Mouse (Mus musculus) hindbrain, postnatal 0 days (tissue): ENCODE measurements around the gene Spink4. TPM values are rescaled to one million over a fixed set of nuclear protein-coding genes. Genes with fewer than 3 reads are reported as not detected.
"Not testable (repeated sequence)": the region's sequence is repeated elsewhere in the genome, so short reads cannot be mapped to it uniquely, and the experiment has no call there.

Experiments used
- ATAC-seq: fragments of 200-750 bp; cut with Nextera tagmentation; 2 replicates; pipeline ENCODE4 v1.8.0; 2017; ENCODE audit warnings: mild to moderate bottlenecking, moderate TSS enrichment, moderate library complexity
- DNase-seq: peaks from one replicate; pipeline ENCODE4 v3.0.0-alpha.2; 2015; ENCODE audit warnings: low spot score
- H3K27ac ChIP-seq: fragments of 300-500 bp; sonication (generic); 2 replicates; pipeline ENCODE4 v1.5.1; 2014; ENCODE audit warnings: mild to moderate bottlenecking
- H3K27me3 ChIP-seq: fragments of 300-500 bp; sonication (generic); 2 replicates; pipeline ENCODE4 v1.6.1; 2014; ENCODE audit warnings: low read length, mixed read lengths; ENCODE audit not compliant: insufficient read depth
- H3K36me3 ChIP-seq: fragments of 300-500 bp; sonication (generic); 2 replicates; pipeline ENCODE4 v1.6.1; 2014; ENCODE audit warnings: low read length, mixed read lengths; ENCODE audit not compliant: insufficient read depth
- H3K4me1 ChIP-seq: fragments of 300-500 bp; sonication (generic); 2 replicates; pipeline ENCODE4 v1.6.1; 2014; ENCODE audit warnings: antibody characterized with exemption, low read length, mixed read lengths; ENCODE audit not compliant: insufficient read depth
- H3K4me2 ChIP-seq: fragments of 300-500 bp; sonication (generic); 2 replicates; pipeline ENCODE4 v1.6.1; 2014; ENCODE audit warnings: low read depth, mild to moderate bottlenecking, low read length, moderate library complexity, mixed read lengths
- H3K4me3 ChIP-seq: fragments of 300-500 bp; sonication (generic); 2 replicates; pipeline ENCODE4 v1.5.1; 2014; ENCODE audit warnings: low read length
- H3K9ac ChIP-seq: fragments of 300-500 bp; sonication (generic); replicated peaks from 2 replicates; pipeline ENCODE4 v1.6.1; 2014; ENCODE audit warnings: mild to moderate bottlenecking, low read length, moderate library complexity, mixed read lengths
- H3K9me3 ChIP-seq: fragments of 300-500 bp; sonication (generic); 2 replicates; pipeline ENCODE4 v1.6.1; 2016; ENCODE audit warnings: low read length, mixed read lengths
- CTCF ChIP-seq: IDR thresholded peaks from 2 replicates; pipeline ENCODE4 v1.5.1; 2016; ENCODE audit warnings: antibody characterized with exemption, control low read depth, low read depth
- WGBS: fragments of 180-500 bp; shearing (Covaris S2); extraction: QIAGEN DNeasy Blood & Tissue Kit; methylation state at CpG from one replicate; pipeline ENCODE4 v1.1.7; 2014; 5-methylcytosine and 5-hydroxymethylcytosine counted together
- polyA plus RNA-seq: library from polyadenylated mRNA; unstranded; fragments of >200 nt; fragmentation: Nextera tagmentation; extraction: Ambion mirVana; gene quantifications from 2 replicates; pipeline ENCODE4 v1.2.1, GENCODE M21; 2015
- total RNA-seq: library from RNA; depleted of rRNA; stranded (reverse); fragments of >200 nt; gene quantifications from 2 replicates; pipeline ENCODE4 v1.2.3, GENCODE M21; 2014

The Spink4 gene
- total and polyA plus RNA-seq, 2 experiments from 2014 or later, result not detected

DNA sequence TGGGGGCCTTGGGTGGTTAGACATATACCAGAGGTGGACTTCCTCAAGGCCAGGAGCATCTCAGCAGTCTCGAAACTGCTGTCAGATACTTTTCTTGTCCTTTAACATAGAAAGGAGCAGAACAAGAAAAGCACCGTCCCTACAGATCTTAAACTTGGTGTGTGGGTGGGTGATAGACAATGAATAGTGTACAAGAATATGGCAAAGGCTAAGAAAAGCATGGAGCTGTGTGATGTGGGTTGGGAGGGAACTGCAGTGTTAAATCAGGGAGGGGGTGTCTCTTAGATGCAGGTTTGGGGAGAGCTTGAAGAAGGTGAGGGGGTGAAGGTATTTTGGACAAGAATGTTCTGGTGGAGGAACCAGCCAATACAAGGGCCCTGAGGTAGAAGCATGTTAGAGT is 724 bp downstream of the Spink4 start:
- 82% methylated on average over 2 of the region's 2 CpGs for WGBS
- no peaks in the 10 kb centered on the region for H3K9me3 ChIP-seq
- DNase-seq (no peak), ATAC-seq (no peak)
- H3K36me3 ChIP-seq, result no peaks in the 10 kb centered on the region
- no peak for TF ChIP-seq CTCF
- no peak overlapping the region for H3K4me3 ChIP-seq
- no peaks in the 10 kb centered on the region for H3K4me1 ChIP-seq
- H3K27ac ChIP-seq, result no peak overlapping the region
- no peaks in the 10 kb centered on the region for H3K27me3 ChIP-seq
- no peak overlapping the region for H3K9ac ChIP-seq
- H3K4me2 ChIP-seq, result no peak overlapping the region

DNA sequence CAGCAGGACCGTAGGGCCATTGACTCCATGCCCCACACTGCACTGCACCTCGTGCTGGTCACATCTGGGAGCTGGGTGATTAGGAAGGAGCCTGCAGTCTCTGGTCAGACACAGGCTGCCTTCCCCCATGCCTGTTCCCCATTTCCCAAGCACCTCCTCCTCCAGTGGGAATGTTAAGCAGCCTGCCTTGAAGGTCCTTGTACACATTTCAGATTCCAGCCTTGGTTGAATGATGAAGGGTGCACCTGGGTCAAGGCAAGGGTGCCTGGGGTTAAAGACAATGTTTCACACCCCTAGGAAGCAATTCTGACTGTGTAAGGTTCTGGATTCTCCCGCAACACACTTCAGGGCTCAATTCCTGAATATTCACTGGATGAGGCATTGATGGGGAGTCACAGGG is 1.4 kb downstream of the Spink4 start:
- no peaks in the 10 kb centered on the region for H3K36me3 ChIP-seq
- H3K4me3 ChIP-seq, result no peak overlapping the region
- H3K9me3 ChIP-seq, result no peaks in the 10 kb centered on the region
- no peak for TF ChIP-seq CTCF
- H3K4me2 ChIP-seq, result no peak overlapping the region
- no peak for DNase-seq
- H3K27ac ChIP-seq, result no peak overlapping the region
- ATAC-seq, result no peak
- H3K27me3 ChIP-seq, result no peaks in the 10 kb centered on the region
- 68% methylated on average over 3 of the region's 3 CpGs for WGBS
- no peak overlapping the region for H3K9ac ChIP-seq
- no peaks in the 10 kb centered on the region for H3K4me1 ChIP-seq

DNA sequence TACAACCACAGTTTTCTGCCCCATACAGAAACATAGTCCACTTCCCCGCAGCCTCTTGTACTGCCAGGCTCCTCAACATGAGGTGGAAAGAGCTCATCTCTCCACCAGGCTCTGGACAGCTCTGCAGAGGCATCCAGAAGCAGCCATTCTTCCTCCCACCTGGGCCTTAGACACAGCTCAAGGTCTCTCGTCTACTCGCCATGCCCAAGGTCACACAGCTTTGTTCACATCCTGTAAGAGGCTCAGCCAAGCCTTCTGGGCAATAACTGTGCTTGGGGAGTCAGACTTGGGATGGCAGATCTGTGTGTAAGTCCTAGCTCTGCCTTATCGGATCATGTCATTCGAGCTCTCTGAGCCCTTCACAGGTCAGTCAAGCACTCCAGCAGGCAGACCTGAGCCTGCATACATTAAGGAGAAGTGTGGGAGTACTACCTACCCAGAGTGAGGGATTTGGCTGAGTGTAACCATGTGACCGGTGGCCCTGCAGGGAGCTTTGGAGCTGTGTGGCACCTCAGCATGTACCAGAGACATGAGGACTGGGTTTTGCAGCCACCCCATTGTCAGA is 3.3 kb downstream of the Spink4 start:
- no peak overlapping the region for H3K4me3 ChIP-seq
- H3K36me3 ChIP-seq, result no peaks in the 10 kb centered on the region
- WGBS, result 77% methylated on average over 6 of the region's 6 CpGs
- ATAC-seq, result no peak
- DNase-seq, result no peak
- no peak overlapping the region for H3K9ac ChIP-seq
- TF ChIP-seq CTCF, result no peak
- no peak overlapping the region for H3K4me2 ChIP-seq
- H3K27me3 ChIP-seq, result no peaks in the 10 kb centered on the region
- no peak overlapping the region for H3K27ac ChIP-seq
- no peaks in the 10 kb centered on the region for H3K9me3 ChIP-seq
- no peaks in the 10 kb centered on the region for H3K4me1 ChIP-seq

DNA sequence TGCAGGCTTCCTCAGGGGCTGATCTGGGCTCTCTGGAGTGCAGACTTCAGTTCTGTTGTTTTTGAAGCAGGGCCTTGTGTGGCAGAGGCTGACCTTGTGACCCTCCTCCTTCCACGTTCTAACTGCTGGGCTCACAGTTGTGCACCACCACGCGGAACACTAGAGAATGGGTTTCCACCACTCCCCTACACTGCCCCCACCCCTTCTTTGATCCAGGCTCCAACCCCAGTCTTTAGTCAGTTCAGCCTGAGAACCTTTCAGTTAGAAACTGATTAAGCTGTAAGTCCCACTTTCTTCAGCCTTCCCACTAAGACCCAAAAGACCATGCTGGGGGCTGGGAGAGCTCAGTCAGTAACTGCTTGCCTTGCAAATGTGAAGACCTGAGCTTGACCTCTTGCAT is 5.7 kb downstream of the Spink4 start:
- Histone ChIP-seq H3K9ac (no peak overlapping the region), H3K4me2 (no peak overlapping the region), H3K4me1 (no peaks in the 10 kb centered on the region), H3K9me3 (no peaks in the 10 kb centered on the region), H3K36me3 (no peaks in the 10 kb centered on the region), H3K27ac (no peak overlapping the region), H3K4me3 (no peak overlapping the region), H3K27me3 (no peaks in the 10 kb centered on the region)
- WGBS, result 29% methylated on average over 3 of the region's 3 CpGs
- ATAC-seq (no peak), DNase-seq (no peak)
- TF ChIP-seq CTCF, result no peak

DNA sequence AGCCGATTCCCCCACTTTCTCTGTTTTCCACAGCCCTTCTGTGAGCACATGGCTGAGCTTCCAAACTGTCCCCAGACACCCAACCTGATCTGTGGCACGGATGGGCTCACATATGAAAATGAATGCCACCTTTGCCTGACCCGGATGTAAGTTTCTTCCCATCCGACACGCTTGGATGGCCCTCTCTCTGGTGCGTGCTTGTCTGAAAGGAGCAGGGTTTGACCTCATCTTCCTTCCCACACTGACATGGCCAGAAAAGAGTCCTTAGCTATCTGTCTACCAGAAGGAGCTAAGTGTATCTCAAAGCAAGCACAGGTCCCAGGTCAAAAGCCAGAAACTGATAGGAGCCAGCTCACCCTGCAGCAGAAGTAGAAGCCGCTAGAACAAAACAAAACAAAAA is 9.2 kb downstream of the Spink4 start:
- 83% methylated on average over 7 of the region's 7 CpGs for WGBS
- DNase-seq (no peak), ATAC-seq (no peak)
- H3K9me3 ChIP-seq, result no peaks in the 10 kb centered on the region
- H3K4me3 ChIP-seq, result no peak overlapping the region
- no peak for TF ChIP-seq CTCF
- no peak overlapping the region for H3K9ac ChIP-seq
- H3K4me1 ChIP-seq, result no peaks in the 10 kb centered on the region
- no peak overlapping the region for H3K27ac ChIP-seq
- H3K36me3 ChIP-seq, result no peaks in the 10 kb centered on the region
- no peaks in the 10 kb centered on the region for H3K27me3 ChIP-seq
- no peak overlapping the region for H3K4me2 ChIP-seq

- DNase-seq (no peak), ATAC-seq (no peak)
- Histone ChIP-seq H3K9me3 (no peaks in the 10 kb centered on the region), H3K4me2 (no peak overlapping the region), H3K27ac (no peak overlapping the region), H3K9ac (no peak overlapping the region), H3K4me1 (no peaks in the 10 kb centered on the region), H3K27me3 (no peaks in the 10 kb centered on the region), H3K36me3 (peaks cover 12% of the 10 kb centered on the region), H3K4me3 (no peak overlapping the region)
- no peak for TF ChIP-seq CTCF
- WGBS, result 93% methylated on average over 5 of the region's 5 CpGs
These were observed 13.8 kb downstream of the Spink4 start for GRCm38 (mm10) chr4:40933694-40934093.

- ATAC-seq, result not testable (repeated sequence)
- 93% methylated on average over 3 of the region's 3 CpGs for WGBS
These were observed 14.5 kb downstream of the Spink4 start for GRCm38 (mm10) chr4:40934369-40934768.

More at GRCm38 (mm10) chr4:40934369-40934768, 14.5 kb downstream of the Spink4 start:
- H3K36me3 ChIP-seq, result peaks cover 18% of the 10 kb centered on the region
- H3K27ac ChIP-seq, H3K27me3 ChIP-seq, H3K4me3 ChIP-seq, H3K4me2 ChIP-seq, DNase-seq, H3K9me3 ChIP-seq, H3K4me1 ChIP-seq, H3K9ac ChIP-seq: not testable (repeated sequence)
